Mouse (Mus musculus): ENCODE measurements around the gene Mcur1. TPM values are rescaled to one million over a fixed set of nuclear protein-coding genes. Genes with fewer than 3 reads are reported as not detected.

The Mcur1 gene
- polyA plus RNA-seq, 1 experiment from 2014 or later, result 18.2 TPM

DNA sequence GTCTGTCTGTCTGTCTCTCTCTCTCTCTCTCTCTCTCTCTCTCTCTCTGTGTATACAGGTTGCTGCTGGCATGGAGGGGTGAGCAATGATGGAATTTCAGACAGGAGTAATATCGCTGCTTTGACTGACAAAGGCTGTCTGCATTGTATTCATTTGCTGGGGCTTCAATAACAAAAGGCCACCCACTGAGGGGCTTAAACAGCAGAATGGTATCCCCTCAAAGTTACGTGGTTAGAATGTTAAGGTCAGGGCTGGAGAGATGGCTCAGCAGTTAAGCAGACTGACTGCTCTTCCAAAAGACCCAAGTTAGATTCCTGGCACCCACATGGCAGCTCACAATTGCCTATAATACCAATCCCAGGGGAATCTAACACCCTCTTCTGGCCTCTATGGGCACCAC is 25.3 kb upstream of the Mcur1 start:
- Histone ChIP-seq H3K27ac (ENCODE audit: poor library complexity, severe bottlenecking) (no peak overlapping the region), H3K27me3 (replicated peaks) (no peaks in the 10 kb centered on the region; the same call in 1 of the 2 replicates), H3K36me3 (no peaks in the 10 kb centered on the region), H3K4me3 (no peak overlapping the region), H3K9ac (no peak overlapping the region), H3K4me1 (replicated peaks) (no peaks in the 10 kb centered on the region), H3K9me3 (replicated peaks) (no peaks in the 10 kb centered on the region), H3K4me2 (no peak overlapping the region)
- WGBS, result 71% methylated on average over 2 of the region's 2 CpGs
- ATAC-seq (ENCODE audit: insufficient number of reproducible peaks, low FRiP score), result no peak

DNA sequence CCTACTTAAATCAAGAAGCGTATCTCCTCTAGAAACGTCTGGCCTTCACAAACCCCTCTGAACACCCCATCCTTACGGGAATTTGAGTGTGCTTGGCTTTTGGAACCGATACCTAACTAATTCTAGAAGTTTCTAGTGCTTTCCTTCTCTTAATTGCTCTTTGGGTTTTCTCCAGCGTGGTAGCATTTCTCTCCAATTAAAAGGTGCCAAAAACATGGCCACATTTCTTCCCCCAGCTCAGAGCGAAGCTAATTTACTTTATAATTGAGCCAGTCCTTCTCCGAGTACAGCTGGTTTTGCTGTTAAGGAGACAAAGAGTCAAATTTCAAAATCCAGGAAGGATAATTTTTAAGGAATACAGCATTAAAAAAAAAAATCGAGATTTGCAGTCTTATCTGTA is 23.5 kb upstream of the Mcur1 start:
- no peak for ATAC-seq (ENCODE audit: insufficient number of reproducible peaks, low FRiP score)
- Histone ChIP-seq H3K4me2 (no peak overlapping the region), H3K4me3 (no peak overlapping the region), H3K9ac (no peak overlapping the region), H3K9me3 (replicated peaks) (no peaks in the 10 kb centered on the region), H3K4me1 (replicated peaks) (no peaks in the 10 kb centered on the region), H3K36me3 (no peaks in the 10 kb centered on the region), H3K27ac (ENCODE audit: poor library complexity, severe bottlenecking) (no peak overlapping the region), H3K27me3 (replicated peaks) (no peaks in the 10 kb centered on the region; the same call in 1 of the 2 replicates)
- WGBS, result 63% methylated on average over 8 of the region's 8 CpGs

DNA sequence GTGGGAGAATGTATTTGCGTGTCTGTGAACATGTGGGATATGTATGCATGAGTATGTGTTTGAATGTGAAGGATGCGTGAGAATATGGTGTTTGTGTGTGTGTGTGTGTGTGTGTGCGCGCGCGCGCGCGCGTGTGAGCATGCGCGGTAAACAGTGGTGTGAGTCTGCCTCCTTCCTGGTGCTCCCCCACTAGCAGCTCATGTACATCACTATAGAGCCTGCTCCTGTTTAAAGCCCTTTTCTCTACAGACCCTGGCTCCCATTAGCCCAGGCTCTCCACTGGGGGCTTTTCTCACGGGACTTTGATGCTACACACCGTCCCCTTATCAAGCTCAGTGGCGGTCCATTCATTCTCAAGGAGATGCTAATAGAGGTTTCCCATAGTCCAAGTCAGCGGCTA is 23.0 kb upstream of the Mcur1 start:
- ATAC-seq (ENCODE audit: insufficient number of reproducible peaks, low FRiP score), result no peak
- Histone ChIP-seq H3K27me3 (replicated peaks) (no peaks in the 10 kb centered on the region; the same call in 1 of the 2 replicates), H3K27ac (ENCODE audit: poor library complexity, severe bottlenecking) (no peak overlapping the region), H3K4me2 (peak overlapping the region; percentile 46), H3K9ac (no peak overlapping the region), H3K36me3 (no peaks in the 10 kb centered on the region), H3K4me1 (replicated peaks) (no peaks in the 10 kb centered on the region), H3K4me3 (0 out of 2 replicates have a peak overlapping the region, but pooled peaks have one; percentile 21), H3K9me3 (replicated peaks) (no peaks in the 10 kb centered on the region)
- 45% methylated on average over 16 of the region's 16 CpGs for WGBS

DNA sequence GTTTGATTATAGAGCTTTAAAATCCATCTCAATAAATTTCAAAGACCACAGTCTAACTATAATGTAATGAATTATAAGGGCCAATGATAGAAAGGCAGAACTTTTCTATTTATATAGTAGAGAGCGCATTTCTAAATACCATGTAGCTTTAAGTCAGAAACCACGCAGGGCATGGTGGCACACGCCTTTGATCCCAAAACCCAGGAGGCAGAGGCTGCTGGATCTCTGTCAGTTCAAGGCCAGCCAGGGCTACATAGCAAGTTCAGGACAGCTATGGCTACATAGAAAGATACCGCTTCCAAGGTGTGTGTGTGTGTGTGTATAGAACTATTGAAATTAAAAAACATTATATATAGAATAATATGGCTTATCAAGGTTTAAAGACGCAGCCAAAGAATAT is 20.7 kb upstream of the Mcur1 start:
- Histone ChIP-seq H3K9ac (no peak overlapping the region), H3K4me2 (no peak overlapping the region), H3K9me3 (replicated peaks) (no peaks in the 10 kb centered on the region), H3K36me3 (no peaks in the 10 kb centered on the region), H3K4me3 (no peak overlapping the region), H3K27ac (ENCODE audit: poor library complexity, severe bottlenecking) (no peak overlapping the region), H3K27me3 (replicated peaks) (no peaks in the 10 kb centered on the region; the same call in 1 of the 2 replicates), H3K4me1 (replicated peaks) (no peaks in the 10 kb centered on the region)
- WGBS, result 85% methylated on average over 5 of the region's 5 CpGs
- ATAC-seq (ENCODE audit: insufficient number of reproducible peaks, low FRiP score), result no peak

DNA sequence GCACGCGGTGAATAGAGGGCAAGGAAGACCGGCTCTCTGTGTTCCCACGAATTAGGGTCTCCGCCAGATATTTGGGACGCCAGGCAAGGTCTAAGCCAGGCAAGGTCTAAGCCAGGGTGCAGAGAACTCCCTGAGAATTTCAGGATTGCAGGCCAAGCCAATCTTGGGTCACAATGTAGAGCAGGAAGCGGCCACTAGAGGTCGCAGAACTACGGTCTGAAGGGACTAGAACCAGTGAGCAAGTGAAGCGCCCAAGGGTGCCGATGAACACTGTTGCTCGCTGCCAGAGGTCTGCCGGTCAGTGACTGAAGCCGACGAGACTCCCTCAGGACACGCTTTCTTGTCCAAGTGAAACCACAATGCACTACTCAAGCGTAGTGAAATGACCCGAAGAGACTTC is 19.7 kb upstream of the Mcur1 start:
- WGBS, result 20% methylated on average over 18 of the region's 18 CpGs
- no peak for ATAC-seq (ENCODE audit: insufficient number of reproducible peaks, low FRiP score)
- Histone ChIP-seq H3K9me3 (replicated peaks) (no peaks in the 10 kb centered on the region), H3K27ac (ENCODE audit: poor library complexity, severe bottlenecking) (no peak overlapping the region), H3K4me1 (replicated peaks) (no peaks in the 10 kb centered on the region), H3K9ac (no peak overlapping the region), H3K4me2 (no peak overlapping the region; the same call in 1 of the 2 replicates), H3K4me3 (no peak overlapping the region), H3K36me3 (no peaks in the 10 kb centered on the region), H3K27me3 (replicated peaks) (no peaks in the 10 kb centered on the region; the same call in 1 of the 2 replicates)

DNA sequence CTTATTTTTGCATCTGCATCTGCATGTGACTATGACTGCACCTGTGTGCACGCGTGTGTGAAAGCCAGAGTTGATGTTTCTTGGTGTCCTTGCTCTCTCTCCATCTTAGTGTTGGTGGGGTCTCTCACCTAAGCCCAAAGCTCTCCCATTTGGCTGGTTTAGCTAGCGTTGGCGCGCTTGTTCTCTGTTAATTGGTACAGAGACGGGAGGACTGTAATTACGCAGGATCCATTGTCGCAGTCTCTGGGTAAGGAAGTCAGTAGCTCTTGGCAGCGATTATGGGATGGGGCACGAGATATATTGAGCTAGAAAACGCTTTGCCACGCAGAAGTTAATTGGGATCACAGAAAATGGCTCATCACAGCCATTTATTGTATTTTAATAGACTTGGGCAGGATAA is 17.8 kb upstream of the Mcur1 start:
- Histone ChIP-seq H3K36me3 (no peaks in the 10 kb centered on the region), H3K27ac (ENCODE audit: poor library complexity, severe bottlenecking) (no peak overlapping the region), H3K4me2 (no peak overlapping the region), H3K9me3 (replicated peaks) (no peaks in the 10 kb centered on the region), H3K9ac (no peak overlapping the region), H3K27me3 (replicated peaks) (no peaks in the 10 kb centered on the region), H3K4me3 (no peak overlapping the region), H3K4me1 (replicated peaks) (no peaks in the 10 kb centered on the region)
- 82% methylated on average over 12 of the region's 12 CpGs for WGBS
- no peak for ATAC-seq (ENCODE audit: insufficient number of reproducible peaks, low FRiP score)

DNA sequence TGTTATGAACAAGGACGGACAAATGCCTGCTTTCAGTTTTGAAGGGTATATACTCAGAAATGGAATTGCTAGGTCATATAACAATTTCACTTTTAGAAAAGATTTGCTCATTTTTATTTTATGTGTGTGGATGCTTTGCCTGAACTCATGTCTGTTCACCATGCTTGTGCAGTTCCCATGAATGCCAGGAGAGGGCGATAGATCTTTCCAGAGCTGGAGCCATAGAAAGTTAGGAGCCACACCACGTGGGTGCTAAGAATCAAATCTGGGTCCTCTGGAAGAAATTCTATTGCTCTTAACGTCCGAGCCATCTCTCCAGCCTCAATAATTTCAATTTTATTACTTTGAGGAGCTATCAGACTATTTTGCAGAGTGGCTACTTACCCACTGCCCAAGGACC is 17.3 kb upstream of the Mcur1 start:
- Histone ChIP-seq H3K4me3 (no peak overlapping the region), H3K27me3 (replicated peaks) (no peaks in the 10 kb centered on the region), H3K4me2 (no peak overlapping the region), H3K9me3 (replicated peaks) (no peaks in the 10 kb centered on the region), H3K36me3 (no peaks in the 10 kb centered on the region), H3K4me1 (replicated peaks) (no peaks in the 10 kb centered on the region), H3K9ac (no peak overlapping the region), H3K27ac (ENCODE audit: poor library complexity, severe bottlenecking) (no peak overlapping the region)
- 58% methylated on average over 5 of the region's 5 CpGs for WGBS
- ATAC-seq (ENCODE audit: insufficient number of reproducible peaks, low FRiP score), result no peak

DNA sequence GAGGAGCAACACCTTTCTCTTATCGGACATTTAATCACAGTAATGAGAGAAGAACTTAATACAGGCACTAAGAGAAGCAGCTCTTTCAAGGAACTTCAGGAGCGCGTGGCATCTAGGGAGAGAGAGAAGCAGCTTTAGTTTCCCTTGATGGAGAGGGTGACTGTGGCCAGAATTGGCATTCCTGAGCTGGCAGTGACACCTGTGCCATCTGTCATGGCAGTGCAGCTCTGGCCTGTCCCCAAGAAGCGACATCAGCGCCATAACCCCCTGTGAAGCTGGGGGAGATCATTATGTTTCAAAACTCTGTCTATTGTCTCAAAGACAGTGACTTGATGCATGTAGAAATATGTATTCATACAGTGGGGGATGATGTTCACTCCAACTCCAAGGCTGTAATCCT is 15.4 kb upstream of the Mcur1 start:
- H3K36me3 ChIP-seq, result no peaks in the 10 kb centered on the region
- H3K27me3 ChIP-seq (replicated peaks), result no peaks in the 10 kb centered on the region
- 91% methylated on average over 5 of the region's 5 CpGs for WGBS
- H3K4me2 ChIP-seq, result no peak overlapping the region
- ATAC-seq (ENCODE audit: insufficient number of reproducible peaks, low FRiP score), result no peak
- no peak overlapping the region for H3K27ac ChIP-seq (ENCODE audit: poor library complexity, severe bottlenecking)
- H3K9ac ChIP-seq, result no peak overlapping the region
- peaks cover 9% of the 10 kb centered on the region; the same call in 1 of the 2 replicates for H3K9me3 ChIP-seq (replicated peaks)
- no peaks in the 10 kb centered on the region for H3K4me1 ChIP-seq (replicated peaks)
- no peak overlapping the region for H3K4me3 ChIP-seq

DNA sequence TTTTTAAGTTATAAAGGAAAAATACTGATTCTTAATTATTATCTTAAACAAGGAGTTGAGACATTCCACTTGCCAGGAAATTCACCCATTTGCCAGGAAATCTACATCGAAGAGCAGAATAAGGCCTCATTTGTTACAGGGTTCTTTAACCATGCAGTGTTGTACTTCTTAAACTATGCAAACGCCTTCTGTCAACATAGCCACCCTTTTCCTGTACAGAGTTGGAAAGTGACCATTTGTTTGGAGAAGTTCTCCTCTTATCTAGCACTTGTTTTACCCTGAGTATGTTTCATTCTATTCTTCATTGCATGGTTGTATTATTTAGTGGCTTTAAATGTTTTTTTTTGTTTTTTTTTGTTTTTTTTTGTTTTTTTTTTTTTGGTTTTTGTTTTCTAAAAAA is 14.0 kb upstream of the Mcur1 start:
- Histone ChIP-seq H3K9ac (no peak overlapping the region), H3K4me3 (no peak overlapping the region), H3K4me1 (replicated peaks) (no peaks in the 10 kb centered on the region), H3K9me3 (replicated peaks) (peaks cover 12% of the 10 kb centered on the region; the same call in 1 of the 2 replicates), H3K27me3 (replicated peaks) (no peaks in the 10 kb centered on the region), H3K4me2 (no peak overlapping the region), H3K27ac (ENCODE audit: poor library complexity, severe bottlenecking) (no peak overlapping the region), H3K36me3 (no peaks in the 10 kb centered on the region)
- ATAC-seq (ENCODE audit: insufficient number of reproducible peaks, low FRiP score), result no peak
- WGBS, result 56% methylated on average over 2 of the region's 2 CpGs

DNA sequence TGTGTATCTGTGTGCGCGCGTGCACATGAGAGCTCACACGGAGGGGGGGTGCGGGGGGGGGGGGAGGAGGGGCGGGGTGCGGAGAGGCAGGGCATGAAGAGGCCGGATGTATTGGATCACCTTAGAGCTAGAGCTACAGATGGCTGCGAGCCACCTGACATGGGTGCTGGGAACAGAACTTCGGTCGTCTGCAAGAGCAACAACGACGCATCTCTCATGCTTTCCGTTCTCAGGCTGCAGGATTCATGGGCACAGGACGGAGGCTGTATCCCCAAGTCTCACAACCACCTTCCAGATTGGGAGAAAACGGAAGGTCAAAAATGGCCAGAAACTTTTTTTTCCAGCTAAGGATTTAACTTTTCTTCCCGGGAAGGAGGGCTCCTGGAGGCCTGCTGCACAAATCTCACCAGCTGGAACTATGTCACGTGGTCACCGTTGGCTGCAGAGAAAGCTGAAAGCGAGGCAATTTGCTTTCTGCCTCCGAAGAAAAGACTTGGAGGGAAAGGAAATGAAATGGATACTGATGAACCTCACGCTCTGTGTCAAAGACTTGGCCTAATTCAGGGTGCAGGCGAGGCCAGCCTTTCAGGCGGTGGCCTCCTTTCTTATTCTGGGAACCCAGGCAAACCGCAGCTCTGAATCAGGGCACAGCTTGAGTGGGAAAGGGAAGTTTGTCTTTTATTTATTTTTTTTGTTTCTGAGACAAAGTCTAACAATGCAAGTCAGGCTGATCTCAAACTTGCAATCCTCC is 7.3 kb upstream of the Mcur1 start:
- peaks cover 12% of the 10 kb centered on the region; the same call in 1 of the 2 replicates for H3K9me3 ChIP-seq (replicated peaks)
- no peak overlapping the region for H3K4me3 ChIP-seq
- 74% methylated on average over 25 of the region's 25 CpGs for WGBS
- H3K4me2 ChIP-seq, result no peak overlapping the region
- ATAC-seq (ENCODE audit: insufficient number of reproducible peaks, low FRiP score), result no peak
- no peak overlapping the region for H3K9ac ChIP-seq
- no peaks in the 10 kb centered on the region for H3K36me3 ChIP-seq
- no peaks in the 10 kb centered on the region for H3K27me3 ChIP-seq (replicated peaks)
- no peaks in the 10 kb centered on the region for H3K4me1 ChIP-seq (replicated peaks)
- no peak overlapping the region for H3K27ac ChIP-seq (ENCODE audit: poor library complexity, severe bottlenecking)

DNA sequence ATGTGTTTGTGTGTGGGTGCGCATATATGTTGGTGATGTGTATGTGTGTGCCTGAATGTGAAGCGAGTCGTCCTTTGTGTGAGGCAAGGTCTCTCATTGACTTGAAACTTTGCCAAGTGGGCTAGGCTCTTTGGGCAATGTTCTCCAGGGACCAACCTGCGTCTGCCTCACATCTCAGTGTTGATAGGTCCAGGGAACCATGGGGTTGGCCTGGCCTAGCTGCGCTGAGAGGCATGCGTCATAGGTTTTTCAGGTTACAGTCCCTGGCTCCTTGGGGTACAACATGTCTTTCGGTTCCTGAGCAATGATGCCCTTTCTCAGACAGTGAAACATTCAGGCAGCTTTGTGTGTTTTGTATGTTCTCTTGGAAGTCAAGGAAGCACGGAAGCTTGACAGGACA is 6.2 kb upstream of the Mcur1 start:
- no peak overlapping the region for H3K4me3 ChIP-seq
- H3K36me3 ChIP-seq, result no peaks in the 10 kb centered on the region
- no peak for ATAC-seq (ENCODE audit: insufficient number of reproducible peaks, low FRiP score)
- WGBS, result 81% methylated on average over 8 of the region's 8 CpGs
- no peaks in the 10 kb centered on the region for H3K27me3 ChIP-seq (replicated peaks)
- no peak overlapping the region for H3K9ac ChIP-seq
- no peak overlapping the region for H3K4me2 ChIP-seq
- H3K4me1 ChIP-seq (replicated peaks), result peaks cover 4% of the 10 kb centered on the region; the same call in 1 of the 2 replicates
- no peak overlapping the region for H3K27ac ChIP-seq (ENCODE audit: poor library complexity, severe bottlenecking)
- H3K9me3 ChIP-seq (replicated peaks), result peaks cover 10% of the 10 kb centered on the region; the same call in 1 of the 2 replicates

DNA sequence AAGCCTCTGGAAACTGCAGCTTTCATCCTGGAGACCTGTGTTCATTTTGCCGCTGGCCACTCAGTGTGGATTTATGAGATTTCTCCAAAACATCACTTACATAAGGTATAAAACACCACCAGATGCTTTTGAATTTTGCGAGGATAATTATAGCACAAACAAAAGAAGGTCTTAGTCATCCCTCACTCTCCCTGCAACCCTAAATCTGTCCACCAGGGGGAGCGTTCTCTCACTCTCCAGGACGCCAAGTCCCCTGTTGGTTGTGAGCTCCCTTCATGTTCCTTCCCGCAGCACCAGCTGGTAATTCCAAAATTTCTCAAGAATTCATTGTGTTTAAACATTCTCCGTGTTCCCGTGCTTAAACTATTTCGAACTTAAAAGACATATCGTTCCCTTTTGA is 5.4 kb upstream of the Mcur1 start:
- no peak overlapping the region for H3K4me3 ChIP-seq
- H3K4me2 ChIP-seq, result no peak overlapping the region
- 0 out of 2 replicates have a peak, but pooled peaks cover 3% of the 10 kb centered on the region for H3K9me3 ChIP-seq (replicated peaks)
- no peak overlapping the region for H3K9ac ChIP-seq
- ATAC-seq (ENCODE audit: insufficient number of reproducible peaks, low FRiP score), result no peak
- H3K36me3 ChIP-seq, result no peaks in the 10 kb centered on the region
- H3K27ac ChIP-seq (ENCODE audit: poor library complexity, severe bottlenecking), result no peak overlapping the region
- 15% methylated on average over 9 of the region's 9 CpGs for WGBS
- peaks cover 12% of the 10 kb centered on the region; the same call in 1 of the 2 replicates for H3K4me1 ChIP-seq (replicated peaks)
- no peaks in the 10 kb centered on the region for H3K27me3 ChIP-seq (replicated peaks)
